Mouse (Mus musculus) kidney, adult 18-20 months (tissue): ENCODE results near the gene Itk.

Experiments used
- DNase-seq: peaks from one replicate; pipeline ENCODE4 v3.0.0; 2021

Gene Itk

DNA sequence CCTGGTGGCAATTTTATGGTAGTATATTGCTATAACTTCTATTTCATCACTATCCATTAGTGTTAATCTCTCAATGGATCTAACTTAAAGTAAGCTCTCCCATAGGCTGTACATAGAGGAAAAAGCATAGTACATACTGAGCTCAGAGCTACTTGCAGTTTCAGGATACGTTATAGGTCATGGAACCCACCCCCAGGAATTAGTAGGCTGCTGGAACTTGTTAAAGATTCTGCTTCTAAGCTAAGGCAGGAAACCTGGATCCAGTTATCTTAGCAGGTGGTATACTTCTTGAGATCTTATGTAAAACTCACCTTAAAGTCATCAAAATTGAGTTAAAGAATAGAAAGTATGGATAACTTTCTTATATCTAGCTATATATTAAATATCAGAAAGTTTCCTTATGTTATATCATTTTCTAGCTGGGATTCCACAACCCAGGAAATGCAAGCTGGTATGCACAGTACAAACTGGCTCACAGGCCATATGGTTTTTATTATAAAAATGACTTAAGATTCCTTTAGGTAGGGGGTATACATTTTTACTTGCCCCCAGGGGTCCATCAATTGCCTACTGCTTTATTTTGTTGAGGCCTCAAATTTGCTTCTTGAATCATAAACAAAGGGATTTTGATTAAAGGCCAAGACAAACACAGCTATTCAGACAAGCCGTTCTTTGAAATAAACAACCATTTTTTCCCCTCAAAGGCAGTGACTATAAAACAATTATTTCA lies 39.5 kb downstream of the Itk start:
- no peak for DNase-seq

DNA sequence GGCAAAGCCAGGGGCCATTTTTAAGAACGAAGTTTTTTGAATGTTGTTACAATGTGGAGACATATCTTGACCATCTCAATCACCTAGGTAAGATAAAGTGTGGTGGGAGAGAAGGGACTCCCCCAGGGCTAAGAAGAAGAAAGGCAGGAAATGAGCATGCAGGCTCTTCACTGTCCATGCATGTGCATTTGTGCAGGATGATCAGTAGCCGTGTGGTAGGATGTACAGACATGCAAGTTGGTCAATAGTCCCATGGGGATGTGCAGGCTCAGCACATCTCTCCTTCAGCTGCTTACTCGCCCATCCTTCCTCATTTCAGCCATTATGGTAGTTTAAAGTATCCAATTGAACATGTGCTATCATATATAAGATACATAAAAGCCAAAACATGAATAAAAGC lies 40.9 kb downstream of the Itk start:
- no peak for DNase-seq

DNA sequence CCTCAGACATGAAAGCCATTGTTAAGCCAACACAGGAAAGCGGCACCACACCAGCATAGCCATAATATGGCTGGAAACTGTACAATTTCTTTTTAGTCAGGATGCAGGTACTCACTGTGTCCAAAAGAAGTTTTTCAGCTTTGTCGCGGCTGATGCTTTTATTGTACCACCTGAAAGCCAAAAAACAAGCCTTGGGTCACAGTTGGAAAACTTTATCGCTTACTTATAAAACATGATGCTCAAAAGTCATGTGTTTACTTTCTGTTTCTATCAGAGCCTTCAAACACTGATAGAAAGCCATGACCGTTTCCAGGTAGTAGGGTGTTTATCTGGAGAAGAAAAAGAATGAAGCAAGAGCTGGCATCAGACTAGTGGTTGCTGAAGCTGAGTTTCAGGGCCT lies 41.6 kb downstream of the Itk start:
- DNase-seq = no peak

DNA sequence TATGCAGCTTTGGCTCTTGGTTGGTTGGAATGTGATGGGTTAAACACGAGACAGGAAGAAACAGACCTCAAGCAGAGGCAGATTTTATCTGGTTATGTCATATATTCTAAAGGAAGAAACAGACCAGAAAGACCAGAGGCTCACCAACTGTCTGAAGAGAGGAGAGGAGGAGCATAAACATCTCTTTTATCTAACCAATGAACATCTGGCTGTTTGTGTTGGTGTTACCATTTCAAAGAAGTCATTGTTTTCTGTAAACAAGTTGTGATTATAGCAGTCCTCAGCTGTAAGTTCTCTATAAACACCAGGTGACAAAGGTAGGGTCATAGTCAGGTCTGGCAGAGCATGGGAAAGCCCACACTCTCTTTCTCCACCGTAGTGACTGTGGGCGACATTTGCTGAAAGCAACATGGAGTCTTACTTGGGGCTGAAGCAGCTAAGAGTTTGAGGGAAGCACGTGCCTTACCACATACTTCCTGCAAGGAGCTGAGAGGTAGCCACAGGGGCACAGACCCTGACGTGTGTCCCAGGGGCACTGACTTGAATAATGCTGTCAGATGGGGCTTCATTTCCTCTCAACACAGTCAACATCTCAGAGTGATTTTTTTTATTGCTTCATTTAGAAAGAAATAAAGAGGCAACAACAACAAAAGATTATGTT lies 45.3 kb downstream of the Itk start:
- DNase-seq = no peak

DNA sequence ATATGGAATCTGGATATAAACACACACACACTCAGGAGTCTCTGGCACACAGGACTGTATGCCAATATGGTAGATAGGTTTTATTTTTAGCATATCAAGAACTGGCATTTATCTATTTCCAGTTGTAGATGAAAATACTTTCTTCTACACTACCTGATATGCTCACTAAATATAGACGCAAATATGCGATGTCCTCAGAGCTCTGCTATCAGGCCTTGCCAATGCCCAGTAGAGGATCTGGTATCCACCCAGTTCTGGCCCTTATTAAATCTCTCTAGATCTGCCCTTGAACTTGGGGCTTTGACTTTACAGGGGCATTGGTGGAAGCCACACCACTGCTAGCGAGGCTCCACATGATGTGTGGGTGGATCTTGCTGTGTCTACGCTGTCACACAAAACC lies 47.4 kb downstream of the Itk start:
- DNase-seq = no peak

DNA sequence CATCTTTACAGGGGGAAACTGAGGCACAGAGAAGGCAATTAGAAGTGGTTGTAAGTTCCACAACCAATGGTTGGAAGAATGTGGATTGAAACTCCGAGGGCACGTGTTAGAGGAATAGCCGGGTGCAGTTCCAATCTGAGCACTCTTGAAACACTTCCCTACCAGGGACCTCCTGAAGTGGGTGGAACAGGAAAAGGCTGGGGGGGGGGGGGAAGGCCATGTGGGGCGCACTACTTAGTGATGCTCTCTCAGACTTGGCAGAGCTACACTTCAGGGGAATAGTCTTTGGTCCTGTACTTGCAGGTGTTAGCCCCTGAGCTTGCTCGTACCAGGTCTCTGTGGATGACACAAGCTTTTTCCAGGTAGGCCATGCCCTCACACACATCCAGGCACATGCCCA lies 53.3 kb downstream of the Itk start:
- DNase-seq = no peak

DNA sequence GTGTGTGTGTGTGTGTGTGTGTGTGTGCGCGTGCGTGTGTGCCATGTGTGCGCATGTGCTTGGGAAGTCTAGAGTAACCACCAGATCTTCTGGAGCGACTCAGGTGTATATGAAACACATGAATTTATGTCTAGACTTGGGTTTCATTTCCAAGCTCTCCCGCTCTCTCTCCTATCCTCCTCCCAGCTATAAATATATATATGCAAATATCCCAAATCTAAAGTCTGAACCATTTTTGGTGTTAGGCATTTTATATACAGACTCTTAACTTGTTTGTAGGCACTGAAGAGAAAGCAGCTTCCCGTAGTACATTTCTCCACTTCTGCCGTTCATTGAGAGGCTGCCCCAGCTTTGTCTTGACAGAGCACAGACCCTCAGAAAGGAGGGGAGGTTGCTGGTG lies 57.1 kb downstream of the Itk start:
- no peak for DNase-seq

DNA sequence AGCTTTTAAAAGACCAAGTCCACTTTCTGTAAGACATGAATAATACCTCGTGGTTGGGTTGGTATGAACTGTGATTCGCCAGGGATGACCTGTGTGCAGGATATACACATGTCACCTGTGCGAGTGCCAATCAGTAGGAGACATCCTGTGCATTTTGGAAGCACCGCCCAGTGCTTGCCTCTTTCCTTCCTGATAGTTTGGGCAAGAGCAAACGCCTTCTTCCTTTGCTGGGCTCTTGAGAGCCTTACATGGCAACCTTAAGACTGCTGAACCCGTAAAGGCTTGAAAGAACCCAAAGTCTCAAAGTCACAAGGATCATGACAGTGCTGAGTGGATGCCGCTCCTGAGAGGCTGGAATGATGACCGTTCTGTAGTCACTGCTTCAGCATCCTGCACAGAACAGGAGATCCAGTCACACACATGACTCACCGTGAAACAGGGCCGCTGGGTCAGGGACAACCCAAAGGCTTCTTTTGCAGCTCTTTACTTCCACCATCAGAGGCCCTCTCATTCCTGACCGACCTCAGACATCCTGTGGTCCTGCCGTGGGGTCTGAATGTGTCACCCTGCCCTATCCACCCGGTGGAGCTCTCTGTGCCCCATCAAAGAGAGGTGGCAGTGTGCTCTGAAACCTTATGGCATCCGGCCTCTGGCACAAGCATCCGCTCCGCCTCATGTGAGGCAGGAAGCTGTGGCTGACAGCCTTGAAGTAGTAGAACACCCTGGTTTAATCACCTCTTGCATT lies 62.9 kb downstream of the Itk start:
- DNase-seq = no peak

DNA sequence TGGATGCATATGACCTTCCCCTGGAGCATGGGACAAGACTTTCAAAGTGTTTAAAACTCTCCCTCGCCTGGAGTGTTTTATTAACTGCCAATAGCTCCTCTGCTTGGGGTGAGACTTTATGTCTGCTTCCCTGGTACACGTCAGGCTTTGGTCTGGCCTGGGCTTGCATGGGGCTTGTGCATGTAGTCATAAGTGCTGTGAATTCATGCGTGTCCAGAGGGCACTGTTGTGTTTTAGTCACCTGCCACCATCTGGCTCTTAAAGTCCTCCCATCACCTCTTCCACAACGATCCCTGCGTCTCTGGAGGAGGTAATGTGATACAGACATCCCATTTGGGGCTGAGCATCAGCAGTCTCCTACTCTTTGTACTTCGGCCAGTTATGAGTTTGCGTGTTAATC lies 67.8 kb downstream of the Itk start:
- DNase-seq = no peak

DNA sequence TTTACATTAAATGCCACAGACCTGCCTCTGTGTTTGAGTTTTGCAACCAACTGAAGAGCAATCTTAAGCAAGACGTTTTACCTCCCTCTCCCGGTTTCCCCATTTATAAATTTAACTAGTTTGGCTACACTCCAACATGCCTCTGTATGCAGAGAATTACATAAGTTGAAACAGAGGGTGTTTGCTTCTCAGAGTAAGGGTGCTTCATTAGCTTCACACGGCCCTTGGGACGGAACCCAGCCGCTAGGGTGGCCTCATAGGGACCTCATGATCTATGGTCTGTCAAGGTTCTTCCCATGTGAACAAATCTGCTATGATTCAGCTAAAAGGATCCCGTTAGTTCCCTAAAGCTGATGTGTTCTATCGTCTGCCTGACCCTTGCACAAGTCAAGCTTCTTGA lies 74.8 kb downstream of the Itk start:
- no peak for DNase-seq

DNA sequence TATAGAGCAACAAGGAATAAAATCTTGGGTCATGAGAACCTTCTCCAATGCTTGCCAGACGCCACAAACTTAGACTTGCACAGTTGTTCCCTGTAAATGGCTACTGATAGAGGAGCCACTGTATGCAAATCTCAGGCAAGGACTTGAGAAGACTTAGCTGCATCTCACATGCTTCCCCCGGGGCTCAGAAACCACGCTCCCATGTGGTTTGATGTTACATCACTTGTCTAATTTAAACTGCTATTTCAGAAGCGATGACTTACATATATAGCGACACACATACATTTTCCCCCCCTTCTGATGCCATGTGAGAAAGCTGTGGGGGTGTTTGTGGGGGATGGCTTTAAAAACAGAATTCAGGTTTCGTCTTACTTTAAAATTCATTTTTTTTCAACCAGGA lies 75.5 kb downstream of the Itk start:
- DNase-seq = no peak

DNA sequence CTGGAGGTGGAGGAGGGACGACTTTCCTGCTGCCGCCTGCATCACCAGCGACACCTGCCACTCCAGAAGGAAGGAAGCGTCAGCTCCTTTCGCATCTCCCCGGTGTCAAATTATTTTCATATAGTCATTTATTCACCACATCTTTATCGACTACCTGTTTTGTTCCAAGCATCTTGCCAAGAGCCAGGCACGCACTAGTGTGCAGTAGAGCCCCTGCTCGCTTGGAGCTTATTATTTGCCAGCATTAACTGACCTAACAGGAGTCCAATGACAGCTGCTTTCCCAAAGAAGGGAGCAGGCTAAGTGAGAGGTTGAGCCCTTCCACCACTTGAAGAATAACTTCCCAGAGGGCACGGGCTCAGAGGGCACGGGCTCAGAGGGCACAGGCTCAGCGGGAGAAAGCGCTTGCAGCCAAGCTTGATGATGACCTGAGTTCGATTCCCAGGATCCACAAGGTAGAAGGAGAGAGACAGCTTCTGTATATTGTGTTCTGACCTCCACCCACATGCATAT lies 76.7 kb downstream of the Itk start, which contains the start of gene Cyfip2:
Gene Cyfip2, minus strand, starts transcription at position 337 of the 513 bp plus-strand sequence.
- peak; percentile 78 for DNase-seq

DNA sequence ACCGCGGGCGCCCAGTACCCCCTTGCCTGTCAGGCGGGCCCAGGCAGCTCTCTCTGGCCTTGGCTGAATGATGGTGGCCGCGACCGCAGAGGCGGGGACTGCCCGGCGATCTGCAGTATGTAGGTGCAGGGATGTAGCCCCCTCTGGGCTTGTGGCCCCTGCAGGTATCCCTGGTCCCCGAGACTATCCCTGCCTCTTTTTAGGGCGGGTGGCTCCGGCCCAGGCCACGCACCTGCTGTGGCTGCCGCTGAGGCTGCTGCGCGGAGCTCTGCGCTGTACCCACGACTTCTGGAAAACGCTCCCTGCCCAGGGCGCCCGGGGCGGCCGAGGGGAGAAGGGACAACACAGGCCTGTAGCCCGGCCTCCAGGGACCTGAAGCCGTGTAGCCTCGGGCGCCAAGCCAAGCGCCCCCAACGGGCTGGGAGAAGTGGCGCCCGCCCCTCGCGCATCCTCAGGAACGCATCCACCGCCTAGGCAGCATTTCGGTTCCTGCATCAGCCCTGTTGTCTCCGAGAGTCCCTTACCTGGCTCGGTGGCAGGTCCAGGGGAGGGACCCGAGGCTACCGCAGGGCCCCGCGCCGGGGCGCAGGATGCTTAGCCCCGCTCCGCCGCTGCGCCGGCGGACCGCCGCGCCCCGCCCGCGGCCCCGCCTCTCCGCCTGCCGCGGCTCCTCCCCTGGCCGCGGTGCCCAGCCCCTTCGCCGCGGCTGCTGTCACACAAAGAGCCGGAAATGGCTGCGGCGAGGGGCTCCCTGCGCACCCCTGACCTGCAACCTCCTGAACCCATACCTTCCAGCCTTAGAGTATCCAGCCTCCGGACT lies 77.4 kb downstream of the Itk start:
- peak; percentile 78 for DNase-seq

DNA sequence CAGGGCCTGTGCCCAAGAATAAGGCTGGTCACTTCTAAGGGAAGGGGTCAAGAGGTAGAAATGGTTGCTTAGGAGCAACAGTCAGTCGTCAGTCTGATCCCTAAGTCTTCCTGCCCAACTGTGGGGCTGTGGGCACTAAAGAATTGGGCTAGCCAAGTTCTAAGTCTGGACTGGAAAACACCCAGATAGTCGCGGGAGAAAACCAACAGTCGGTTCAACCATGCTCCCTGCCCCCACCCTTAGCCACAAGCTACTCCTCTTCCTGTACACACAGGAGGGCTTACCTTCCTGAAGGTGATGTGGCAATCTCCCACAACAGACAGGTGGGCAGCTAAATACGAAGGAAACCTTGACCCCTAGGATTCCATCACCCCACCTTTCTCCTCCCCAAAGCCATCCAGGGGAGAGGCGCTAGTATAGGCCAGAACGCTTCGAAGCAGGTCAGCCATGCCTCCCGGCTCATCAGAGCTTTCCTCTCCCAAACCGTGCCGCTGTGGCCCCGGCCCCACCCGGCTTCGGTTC lies 78.1 kb downstream of the Itk start:
- peak; percentile 57 for DNase-seq

DNA sequence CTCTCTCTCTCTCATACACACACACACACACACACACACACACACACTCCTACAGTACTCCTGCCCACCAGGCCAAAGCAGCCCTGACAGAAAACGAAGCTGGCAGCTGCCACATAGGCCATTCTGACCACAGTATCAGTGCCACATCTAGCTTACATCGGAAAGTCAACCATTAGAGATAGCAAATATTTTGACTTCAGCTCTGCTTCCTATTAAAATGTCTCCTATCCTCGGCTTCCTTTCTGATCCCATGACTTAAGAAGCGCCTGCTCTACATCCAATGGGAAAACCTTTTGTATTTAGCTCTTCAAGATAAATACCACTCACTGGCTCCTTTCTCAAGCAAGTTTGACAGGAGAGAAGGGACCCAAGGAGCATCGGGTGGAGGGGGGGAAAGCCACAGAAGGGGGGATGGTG lies 78.7 kb downstream of the Itk start:
- no peak for DNase-seq

DNA sequence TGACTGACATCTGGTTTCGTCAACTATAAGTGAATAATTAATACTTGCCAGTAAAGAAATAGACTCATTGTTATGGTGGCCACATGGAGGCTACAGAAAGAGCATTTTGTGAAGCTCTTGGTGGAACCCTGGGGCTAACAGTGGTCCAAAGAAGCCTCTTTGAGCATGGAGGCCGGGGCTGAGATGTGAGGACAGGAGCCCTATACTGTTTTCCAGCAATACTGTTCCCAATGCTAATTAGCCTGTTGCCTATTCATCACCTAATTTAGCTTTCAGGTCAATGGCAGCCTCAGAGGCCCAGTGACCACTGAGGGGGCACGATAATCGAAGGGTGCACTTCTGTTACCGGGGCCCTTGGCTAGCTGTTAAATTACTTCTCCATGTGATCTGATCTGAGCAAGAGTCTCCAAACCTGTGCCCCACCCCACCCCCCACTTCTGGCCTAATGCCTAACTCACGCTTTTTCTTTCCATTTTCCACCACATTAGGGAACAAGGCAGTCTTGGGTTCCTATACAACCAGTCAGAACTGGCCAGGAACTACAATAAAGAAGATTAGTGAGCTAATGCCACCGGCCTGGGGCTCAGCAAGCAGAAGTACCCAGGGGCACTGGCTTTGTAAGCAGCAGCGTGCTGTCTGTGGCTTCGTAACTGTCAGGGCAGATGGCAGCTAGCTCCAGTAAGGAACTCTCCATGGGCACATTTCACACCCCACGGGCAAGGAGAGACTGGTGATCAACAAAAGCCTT lies 79.3 kb downstream of the Itk start:
- peak; percentile 47 for DNase-seq

DNA sequence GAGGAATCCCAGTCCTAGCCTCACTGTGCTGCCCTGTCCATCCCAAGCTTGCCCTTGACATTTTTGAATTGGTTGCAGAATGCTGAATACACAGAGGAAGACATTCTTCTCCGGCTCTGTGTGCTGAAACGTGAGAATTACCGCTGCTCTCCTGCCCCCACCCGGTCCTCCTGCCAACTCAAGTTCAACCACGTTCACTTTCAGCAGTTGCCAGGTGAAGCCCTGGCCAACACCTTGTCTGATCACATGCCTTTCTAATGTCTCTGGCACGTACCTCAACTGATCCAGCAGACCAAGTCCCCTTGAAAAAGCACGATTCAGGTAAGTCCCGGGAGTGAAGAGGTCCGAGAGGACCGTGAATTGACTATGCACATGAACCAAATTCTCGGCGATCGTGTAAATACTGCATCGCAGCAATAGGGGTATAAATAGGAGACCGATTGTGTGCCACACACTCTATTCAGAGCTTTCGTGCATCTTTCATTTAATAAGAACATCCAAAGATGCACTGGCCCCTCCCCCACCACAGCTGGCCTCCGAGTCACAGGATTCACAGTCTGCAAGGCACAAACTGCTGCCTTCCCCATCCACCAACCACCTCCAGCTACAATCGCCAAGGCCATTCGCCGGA lies 80.1 kb downstream of the Itk start:
- DNase-seq = peak; percentile 82

DNA sequence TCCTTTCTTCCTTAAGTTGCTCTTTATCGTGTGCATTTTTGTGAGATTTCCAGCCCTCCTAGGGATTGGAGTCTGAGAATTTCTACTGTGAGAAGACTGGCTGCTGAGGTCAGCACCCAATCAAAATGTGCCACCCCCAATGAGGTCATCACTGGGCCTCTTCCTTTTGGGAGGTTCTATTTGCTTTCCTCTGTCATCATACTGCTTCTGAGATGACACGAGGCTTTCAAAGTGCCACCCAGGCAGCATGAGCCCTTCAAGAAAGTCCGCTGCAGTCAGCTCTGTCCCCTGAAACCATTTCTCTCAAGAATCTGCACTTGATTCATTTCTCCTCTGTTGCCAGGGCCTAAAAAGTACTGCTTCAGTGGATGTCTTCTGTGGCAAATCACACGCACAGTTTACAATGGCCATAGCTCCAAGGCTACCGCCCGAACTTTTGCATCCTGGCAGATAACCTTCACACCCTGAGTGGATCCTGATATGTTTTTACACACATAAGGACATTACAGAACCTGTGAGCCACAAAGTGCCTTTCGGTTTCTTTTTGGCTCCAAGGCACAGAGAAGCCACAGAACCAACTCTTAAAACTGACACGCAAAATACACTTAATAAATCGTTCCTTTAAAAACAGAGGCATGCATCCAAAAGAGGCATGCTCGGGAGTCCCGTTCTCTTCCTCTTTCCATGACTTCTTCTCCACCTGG lies 80.9 kb downstream of the Itk start:
- DNase-seq = no peak

DNA sequence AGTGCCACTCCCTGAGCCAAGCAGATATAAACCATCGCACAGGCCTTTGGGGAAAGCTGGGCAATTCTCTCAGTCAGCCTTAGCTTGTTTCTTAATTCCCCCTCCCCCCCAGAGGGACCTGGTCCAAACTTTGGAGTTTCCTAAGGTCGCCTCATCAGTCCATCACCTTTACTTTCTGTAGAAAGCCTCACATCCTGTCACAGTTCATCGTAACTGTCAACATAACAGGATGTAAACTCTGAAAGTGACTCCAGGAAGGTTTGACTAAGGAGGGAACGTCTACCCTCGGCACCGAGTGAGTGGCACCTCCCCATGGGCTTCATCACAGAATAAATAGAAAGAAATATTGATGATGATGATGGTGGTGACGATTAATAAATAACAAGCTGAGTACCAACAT lies 81.5 kb downstream of the Itk start:
- DNase-seq = no peak

DNA sequence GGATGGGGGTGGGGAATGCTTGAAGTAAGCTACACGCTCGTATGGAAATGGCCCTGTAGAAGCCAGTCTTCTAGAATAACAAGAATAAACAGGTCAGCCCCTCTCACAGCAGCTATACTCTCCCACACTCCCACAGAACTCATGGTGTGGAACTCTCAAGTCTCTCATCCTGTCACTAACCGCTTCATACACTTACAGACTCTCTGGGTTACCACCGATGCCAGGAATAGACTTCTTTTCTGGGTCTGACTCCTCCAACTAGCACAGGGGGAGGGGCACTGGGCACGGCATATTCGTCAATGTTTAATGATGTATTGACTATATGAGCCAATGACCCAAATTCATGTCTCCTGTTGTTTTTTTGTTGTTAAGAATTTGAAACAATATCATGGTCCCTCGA lies 82.5 kb downstream of the Itk start:
- peak; percentile 53 for DNase-seq
